24 mouse cellular contexts compared by ENCODE assay signal in genomic region chr6:104999601-105000000, GRCm38 (mm10).
DNase-seq lines count a peak whose midpoint lies in the region; ATAC-seq lines count a peak whose summit lies in the region.
"Had no signal": no experiment of that assay in that cellular context is flagged by ENCODE, and none has a peak within 500 bp of the region (broad histone marks: within the 10 kb centered on the region; RNA-seq: fewer than 3 reads in every experiment).

No protein-coding gene starts in this region.

- H3K9ac ChIP-seq in midbrain, embryonic 11.5 days (ENCODE audit: low read length) = no peak overlapping the region
- H3K9ac ChIP-seq: embryonic facial prominence, embryonic 15.5 days; forebrain, embryonic 15.5 days; hindbrain, embryonic 12.5 days had no signal

- H3K27ac ChIP-seq in midbrain, embryonic 11.5 days (ENCODE audit: low read depth, low read length) = no peak overlapping the region
- H3K27ac ChIP-seq: embryonic facial prominence, embryonic 15.5 days; forebrain, embryonic 10.5 days; forebrain, embryonic 15.5 days; gastrocnemius, adult 2 months; hindbrain, embryonic 12.5 days; hindbrain, postnatal 0 days had no signal

- DNase-seq in cerebellum, adult 11 months = no peak
- DNase-seq in layer of hippocampus, postnatal 14 days (ENCODE audit: low spot score in 2 of 2) = peak; percentile 3 to 26
- DNase-seq in layer of hippocampus, adult 11-12 months (ENCODE audit: low spot score) = no peak
- DNase-seq in cerebellum, postnatal 10 days = peak; percentile 46 to 64
- DNase-seq in midbrain, embryonic 11.5 days (ENCODE audit: low spot score, missing footprints) = no peak
- no peak for DNase-seq in frontal cortex, postnatal 36 days (ENCODE audit: low spot score in 2 of 2)
- DNase-seq: adrenal gland, adult 8-10 months; adrenal gland, postnatal 36 days; B cell, adult 2 months; embryo, embryonic 11 days; gastrocnemius, adult 2 months; gastrocnemius, postnatal 25 days; heart, postnatal 10 days; heart, postnatal 4 days; kidney, adult 11 months had no signal

- peak; percentile 45; the same call in 1 of the 2 replicates for ATAC-seq in cerebellum, adult (ENCODE audit: insufficient number of reproducible peaks, low FRiP score, low TSS enrichment)
- no peak for ATAC-seq in midbrain, embryonic 11.5 days (ENCODE audit: low FRiP score)
- ATAC-seq: CD4-positive, CD25-positive, alpha-beta regulatory T cell, adult 4 months; forebrain, embryonic 15.5 days; hindbrain, postnatal 0 days had no signal

- H3K36me3 ChIP-seq in midbrain, embryonic 11.5 days (ENCODE audit: control insufficient read depth, insufficient read depth, low read length) = no peaks in the 10 kb centered on the region
- H3K36me3 ChIP-seq: embryonic facial prominence, embryonic 15.5 days; forebrain, embryonic 10.5 days; forebrain, embryonic 15.5 days; G1E; hindbrain, embryonic 12.5 days had no signal

- 98% methylated on average over 1 of the region's 1 CpGs for WGBS in midbrain, embryonic 11.5 days

- no peak overlapping the region for H3K4me2 ChIP-seq in midbrain, embryonic 11.5 days
- H3K4me2 ChIP-seq: embryonic facial prominence, embryonic 15.5 days; forebrain, embryonic 15.5 days; hindbrain, embryonic 12.5 days had no signal

- no peaks in the 10 kb centered on the region for H3K4me1 ChIP-seq in midbrain, embryonic 11.5 days (ENCODE audit: control insufficient read depth, insufficient read depth, low read length)
- H3K4me1 ChIP-seq: embryonic facial prominence, embryonic 15.5 days; forebrain, embryonic 10.5 days; forebrain, embryonic 15.5 days; hindbrain, embryonic 12.5 days had no signal

- H3K27me3 ChIP-seq in midbrain, embryonic 11.5 days (ENCODE audit: control insufficient read depth, insufficient read depth, low read length) = no peaks in the 10 kb centered on the region
- H3K27me3 ChIP-seq: embryonic facial prominence, embryonic 15.5 days; forebrain, embryonic 15.5 days; hindbrain, embryonic 12.5 days had no signal

- no peak overlapping the region for H3K4me3 ChIP-seq in midbrain, embryonic 11.5 days (ENCODE audit: low read depth, low read length)
- H3K4me3 ChIP-seq: embryonic facial prominence, embryonic 15.5 days; erythroblast, embryonic 14.5 days; forebrain, embryonic 10.5 days; forebrain, embryonic 15.5 days; gastrocnemius, adult 2 months; hindbrain, embryonic 12.5 days had no signal

- H3K9me3 ChIP-seq in midbrain, embryonic 11.5 days (ENCODE audit: control insufficient read depth, low read length) = no peaks in the 10 kb centered on the region
- H3K9me3 ChIP-seq: embryonic facial prominence, embryonic 15.5 days; forebrain, embryonic 10.5 days; forebrain, embryonic 15.5 days; hindbrain, embryonic 12.5 days had no signal

Comparison
In these comparisons a context has a peak if more than half of its experiments do, and no peak if none do; other contexts are left out.
1. DNase-seq: peak in layer of hippocampus, postnatal 14 days (2 of 2) and cerebellum, postnatal 10 days (2 of 2); none in cerebellum, adult 11 months (single experiment), layer of hippocampus, adult 11-12 months (single experiment), midbrain, embryonic 11.5 days (single experiment) and frontal cortex, postnatal 36 days (0 of 2).